Mouse (Mus musculus): ENCODE results near the gene Hba-a2. TPM values are rescaled to one million over a fixed set of nuclear protein-coding genes. Genes with fewer than 3 reads are reported as not detected.
"Not testable (repeated sequence)": the region's sequence is repeated elsewhere in the genome, so short reads cannot be mapped to it uniquely, and the experiment has no call there.

The Hba-a2 gene
- polyA plus RNA-seq, 1 experiment: 6,821 TPM

GRCm38 (mm10) chr11:32285031-32285775, 11.1 kb upstream of the Hba-a2 start:
- no peak for TF ChIP-seq POLR2A (IDR thresholded peaks at IDR 0.05; ENCODE audit: borderline replicate concordance, extremely low read depth, insufficient read depth, insufficient read length, poor library complexity, severe bottlenecking)
- TF ChIP-seq CTCF (IDR thresholded peaks at IDR 0.05; ENCODE audit: borderline replicate concordance, extremely low read depth, insufficient read depth, insufficient read length): no peak
- DNase-seq (ENCODE audit: low read depth): no peak

DNA sequence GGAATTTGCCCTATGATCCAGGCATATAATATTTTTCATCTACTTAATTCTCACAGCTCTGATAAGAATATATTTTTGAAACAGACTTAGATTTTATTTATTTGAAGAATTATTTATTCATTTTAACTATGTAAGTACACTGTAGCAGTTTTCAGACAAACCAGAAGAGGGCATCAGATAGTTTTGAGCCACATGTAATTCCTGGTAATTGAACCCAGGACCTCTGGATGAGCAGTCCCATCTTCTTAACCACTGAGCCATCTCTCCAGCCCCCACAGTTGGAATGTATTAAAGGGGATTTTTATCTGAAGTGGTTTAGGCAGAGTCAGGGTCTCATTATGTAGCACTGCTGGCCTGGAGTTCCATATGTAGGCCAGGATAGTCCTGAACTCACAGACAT, 10.4 kb upstream of the Hba-a2 start:
- DNase-seq (ENCODE audit: low read depth): not testable (repeated sequence)

DNA sequence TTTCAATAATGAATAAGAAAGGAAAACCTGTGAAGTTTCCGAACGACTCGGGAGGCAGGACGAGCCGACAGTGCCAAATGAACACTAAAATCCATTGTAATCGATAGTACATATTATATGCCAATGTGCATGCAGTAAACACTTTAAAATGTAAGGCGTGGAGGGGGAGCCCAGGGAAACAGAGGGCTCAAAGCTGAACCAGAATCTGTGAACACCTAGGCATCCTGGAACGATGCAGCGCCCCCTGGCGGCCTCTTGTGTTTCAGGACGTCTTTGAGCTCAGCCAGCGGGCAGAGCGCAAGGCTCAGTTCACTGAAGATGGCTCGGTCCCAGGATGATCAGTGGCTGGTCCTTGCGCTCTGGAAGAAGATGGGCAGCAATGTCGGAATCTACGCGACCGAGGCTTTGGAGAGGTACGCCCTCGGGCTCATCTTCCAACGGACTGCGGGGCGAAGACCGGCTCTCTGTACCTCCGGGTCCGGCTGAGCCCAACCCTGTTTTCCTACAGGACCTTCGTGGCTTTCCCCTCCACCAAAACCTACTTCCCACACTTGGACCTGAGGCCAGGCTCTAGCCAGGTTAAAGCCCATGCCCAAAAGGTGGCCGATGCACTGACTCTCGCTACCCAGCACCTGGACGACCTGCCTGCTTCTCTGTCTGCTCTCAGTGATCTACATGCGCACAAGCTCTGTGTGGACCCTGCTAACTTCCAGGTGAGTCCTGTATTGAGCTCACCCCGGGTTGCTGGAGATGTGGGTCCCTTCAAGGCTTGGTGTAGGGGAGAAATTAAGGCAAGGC, 9.4 kb upstream of the Hba-a2 start, which contains the start of gene Hbq1b:
Gene Hbq1b, plus strand, starts transcription at position 271 of the 798 bp plus-strand sequence.
- peak; percentile 69 for TF ChIP-seq CTCF (IDR thresholded peaks at IDR 0.05; ENCODE audit: borderline replicate concordance, extremely low read depth, insufficient read depth, insufficient read length)
- DNase-seq (ENCODE audit: low read depth): peak; percentile 68

DNA sequence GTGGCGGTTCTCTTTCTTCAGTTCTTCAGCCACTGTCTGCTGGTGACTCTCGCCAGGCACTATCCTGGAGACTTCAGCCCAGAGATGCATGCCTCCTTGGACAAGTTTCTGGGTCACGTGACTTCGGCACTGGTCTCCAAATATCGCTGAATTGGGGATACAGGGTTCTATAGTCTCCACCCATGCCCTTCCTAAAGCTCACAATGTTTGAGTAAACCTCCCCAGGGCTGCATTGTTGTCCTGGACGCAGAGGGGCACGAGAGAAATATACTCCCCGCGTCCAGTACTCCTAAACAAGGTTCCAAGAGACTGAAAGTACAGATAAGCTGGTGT, 8.8 kb upstream of the Hba-a2 start:
- no peak for DNase-seq (ENCODE audit: low read depth)
- no peak for TF ChIP-seq CTCF (IDR thresholded peaks at IDR 0.05; ENCODE audit: borderline replicate concordance, extremely low read depth, insufficient read depth, insufficient read length)
- TF ChIP-seq POLR2A (IDR thresholded peaks at IDR 0.05; ENCODE audit: borderline replicate concordance, extremely low read depth, insufficient read depth, insufficient read length, poor library complexity, severe bottlenecking): no peak

- DNase-seq (ENCODE audit: low read depth): not testable (repeated sequence)
These were observed 3.5 kb upstream of the Hba-a2 start for GRCm38 (mm10) chr11:32292819-32293218.

DNA sequence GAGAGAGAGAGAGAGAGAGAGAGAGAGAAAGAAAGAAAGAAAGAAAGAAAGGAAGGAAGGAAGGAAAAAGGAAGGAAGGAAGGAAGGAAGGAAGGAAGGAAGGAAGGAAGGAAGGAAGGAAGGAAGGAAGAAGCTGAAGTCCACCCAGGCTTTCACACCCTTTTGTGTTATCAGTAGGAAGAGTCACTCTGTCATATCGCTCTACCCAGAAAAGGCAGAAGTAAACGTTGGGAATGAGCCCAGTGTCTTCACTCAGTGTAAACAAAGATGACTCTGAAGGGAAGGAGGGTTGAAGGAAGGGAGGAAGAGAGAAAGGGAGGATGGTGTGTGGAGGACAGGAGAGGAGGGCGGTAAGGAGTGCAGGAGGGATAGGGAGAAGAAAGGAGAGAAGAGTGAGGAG, 2.8 kb upstream of the Hba-a2 start:
- not testable (repeated sequence) for DNase-seq (ENCODE audit: low read depth)

DNA sequence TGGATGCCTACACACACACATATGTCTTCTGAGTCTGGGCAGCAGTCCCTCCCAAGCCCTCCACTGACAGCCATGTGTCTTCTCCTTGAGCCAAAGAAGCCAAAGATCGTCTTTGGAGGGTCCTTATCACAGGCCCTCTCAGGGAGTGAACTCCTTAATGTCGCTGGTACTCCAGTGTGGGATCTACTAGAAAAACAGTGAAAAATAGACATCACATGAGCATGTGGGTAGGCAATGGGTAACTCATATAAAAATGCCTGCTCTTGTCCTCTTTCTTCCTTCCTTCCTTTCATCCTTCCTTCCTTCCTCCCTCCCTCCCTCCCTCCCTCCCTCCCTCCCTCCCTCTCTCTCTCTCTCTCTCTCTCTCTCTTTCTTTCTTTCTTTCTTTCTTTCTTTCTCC, 1.1 kb downstream of the Hba-a2 start:
- not testable (repeated sequence) for DNase-seq (ENCODE audit: low read depth)

- no peak for TF ChIP-seq CTCF (IDR thresholded peaks at IDR 0.05; ENCODE audit: borderline replicate concordance, extremely low read depth, insufficient read depth, insufficient read length)
- TF ChIP-seq POLR2A (IDR thresholded peaks at IDR 0.05; ENCODE audit: borderline replicate concordance, extremely low read depth, insufficient read depth, insufficient read length, poor library complexity, severe bottlenecking): no peak
These were observed 1.7 kb downstream of the Hba-a2 start for GRCm38 (mm10) chr11:32297866-32298531.

GRCm38 (mm10) chr11:32298532-32298918, 2.2 kb downstream of the Hba-a2 start:
- no peak for TF ChIP-seq POLR2A (IDR thresholded peaks at IDR 0.05; ENCODE audit: borderline replicate concordance, extremely low read depth, insufficient read depth, insufficient read length, poor library complexity, severe bottlenecking)
- TF ChIP-seq CTCF (IDR thresholded peaks at IDR 0.05; ENCODE audit: borderline replicate concordance, extremely low read depth, insufficient read depth, insufficient read length): no peak

More at GRCm38 (mm10) chr11:32297866-32298531, 1.7 kb downstream of the Hba-a2 start:
- no peak for DNase-seq (ENCODE audit: low read depth)

DNA sequence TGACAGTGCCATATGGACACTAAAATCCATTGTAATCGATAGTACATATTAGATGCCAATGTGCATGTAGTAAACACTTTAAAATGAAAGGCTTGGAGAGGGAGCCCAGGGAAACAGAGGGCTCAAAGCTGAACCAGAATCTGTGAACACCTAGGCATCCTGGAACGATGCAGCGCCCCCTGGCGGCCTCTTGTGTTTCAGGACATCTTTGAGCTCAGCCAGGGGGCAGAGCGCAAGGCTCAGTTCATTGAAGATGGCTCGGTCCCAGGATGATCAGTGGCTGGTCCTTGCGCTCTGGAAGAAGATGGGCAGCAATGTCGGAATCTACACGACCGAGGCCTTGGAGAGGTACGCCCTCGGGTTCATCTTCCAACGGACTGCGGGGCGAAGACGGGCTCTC, 3.6 kb downstream of the Hba-a2 start, which contains the start of gene Hbq1a:
Gene Hbq1a, plus strand, starts transcription at position 205 of the 400 bp plus-strand sequence.
- DNase-seq (ENCODE audit: low read depth): peak; percentile 49
- TF ChIP-seq CTCF (IDR thresholded peaks at IDR 0.05; ENCODE audit: borderline replicate concordance, extremely low read depth, insufficient read depth, insufficient read length): peak; percentile 67

More at GRCm38 (mm10) chr11:32298532-32298918, 2.2 kb downstream of the Hba-a2 start:
- DNase-seq (ENCODE audit: low read depth): no peak

DNA sequence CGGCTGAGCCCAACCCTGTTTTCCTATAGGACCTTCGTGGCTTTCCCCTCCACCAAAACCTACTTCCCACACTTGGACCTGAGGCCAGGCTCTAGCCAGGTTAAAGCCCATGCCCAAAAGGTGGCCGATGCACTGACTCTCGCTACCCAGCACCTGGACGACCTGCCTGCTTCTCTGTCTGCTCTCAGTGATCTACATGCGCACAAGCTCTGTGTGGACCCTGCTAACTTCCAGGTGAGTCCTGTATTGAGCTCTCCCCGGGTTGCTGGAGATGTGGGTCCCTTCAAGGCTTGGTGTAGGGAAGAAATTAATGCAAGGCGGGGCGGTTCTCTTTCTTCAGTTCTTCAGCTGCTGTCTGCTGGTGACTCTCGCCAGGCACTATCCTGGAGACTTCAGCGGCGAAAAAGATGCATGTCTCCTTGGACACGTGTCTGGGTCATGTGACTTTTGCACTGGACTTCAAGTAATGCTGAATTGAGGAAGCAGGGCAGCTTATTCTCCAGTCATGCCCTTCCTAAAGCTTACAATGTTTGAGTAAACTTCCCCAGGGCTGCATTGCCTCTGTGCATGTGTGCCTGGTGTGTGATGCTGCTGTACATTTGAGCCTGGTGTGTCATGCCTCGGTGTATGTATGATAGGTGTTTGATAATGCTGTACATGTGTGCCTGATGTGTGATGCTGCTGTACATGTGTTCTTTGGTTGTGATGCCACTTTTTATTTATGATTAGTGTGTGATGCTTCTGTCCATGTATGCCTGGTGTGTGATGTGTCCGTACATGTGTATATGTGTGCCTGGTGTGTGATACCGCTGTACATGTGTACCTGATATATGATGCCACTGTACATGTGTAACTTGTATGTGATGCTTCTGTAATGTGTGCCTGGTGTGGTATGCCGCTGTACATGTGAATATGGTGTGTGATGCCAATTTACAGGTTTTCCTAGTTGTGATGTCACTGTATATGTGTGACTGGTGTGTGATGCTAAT, 4.3 kb downstream of the Hba-a2 start:
- TF ChIP-seq CTCF (IDR thresholded peaks at IDR 0.05; ENCODE audit: borderline replicate concordance, extremely low read depth, insufficient read depth, insufficient read length): no peak
- TF ChIP-seq POLR2A (IDR thresholded peaks at IDR 0.05; ENCODE audit: borderline replicate concordance, extremely low read depth, insufficient read depth, insufficient read length, poor library complexity, severe bottlenecking): no peak
- DNase-seq (ENCODE audit: low read depth): peak; percentile 13

DNA sequence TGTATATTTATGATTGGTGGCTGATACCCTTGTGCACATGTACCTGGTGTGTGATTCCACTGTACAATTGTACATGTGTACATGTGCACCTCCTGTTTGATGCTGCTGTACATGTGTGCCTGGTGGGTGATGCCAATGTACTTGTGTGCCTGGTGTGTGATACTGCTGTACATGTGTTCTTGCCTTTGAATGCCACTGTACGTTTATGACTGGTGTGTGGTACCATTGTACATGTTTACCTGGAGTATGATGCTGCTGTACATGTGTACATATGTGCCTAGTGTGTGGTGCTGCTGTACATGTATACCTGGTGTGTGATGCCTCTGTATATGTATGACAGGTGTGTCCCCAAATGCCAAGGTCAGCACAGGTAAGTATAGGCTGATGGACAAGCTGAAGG, 5.2 kb downstream of the Hba-a2 start:
- TF ChIP-seq POLR2A (IDR thresholded peaks at IDR 0.05; ENCODE audit: borderline replicate concordance, extremely low read depth, insufficient read depth, insufficient read length, poor library complexity, severe bottlenecking): no peak
- no peak for TF ChIP-seq CTCF (IDR thresholded peaks at IDR 0.05; ENCODE audit: borderline replicate concordance, extremely low read depth, insufficient read depth, insufficient read length)
- DNase-seq (ENCODE audit: low read depth): no peak

Measured in brain, embryonic 14.5 days (tissue).